Mouse (Mus musculus) cerebellum, adult 2 months (tissue): ENCODE measurements at regions not wholly inside any gene's neighbourhood (a gene's known extent, or its start where the extent isn't known, plus 50 kb on each side); places are given as distances from the start of the nearest gene placed in this dataset.

Experiments used
- DNase-seq, 2 experiments: peaks; one replicate each; pipeline ENCODE4 v3.0.0; 2021
- H3K27ac ChIP-seq: fragments of 200-500 bp; 2 replicates; pipeline ENCODE4 v1.5.1; 2012; ENCODE audit warnings: low read length, control low read depth, inconsistent platforms; ENCODE audit not compliant: insufficient read depth
- H3K27me3 ChIP-seq: fragments of 200-500 bp; 2 replicates; pipeline ENCODE4 v1.6.1; 2012; ENCODE audit warnings: inconsistent platforms, mild to moderate bottlenecking, low read length, moderate library complexity; ENCODE audit not compliant: control insufficient read depth, insufficient read depth
- H3K4me1 ChIP-seq: fragments of 200-500 bp; 2 replicates; pipeline ENCODE4 v1.6.1; 2011; ENCODE audit warnings: low read length; ENCODE audit not compliant: control insufficient read depth, insufficient read depth
- H3K4me3 ChIP-seq: fragments of 200-500 bp; replicated peaks from 2 replicates; pipeline ENCODE3; 2011; ENCODE audit warnings: mild to moderate bottlenecking, low read depth, low read length, control low read depth; ENCODE audit not compliant: insufficient read depth
- CTCF ChIP-seq: fragments of 200-500 bp; IDR thresholded peaks from 2 replicates; pipeline ENCODE4 v1.5.1; 2011; ENCODE audit warnings: low read depth, mild to moderate bottlenecking, control low read depth, low read length, moderate library complexity, borderline replicate concordance; ENCODE audit not compliant: insufficient read depth
- POLR2A ChIP-seq: fragments of 200-500 bp; IDR thresholded peaks from 2 replicates; pipeline ENCODE4 v1.6.1; 2011; ENCODE audit warnings: low read length, control low read depth, borderline replicate concordance; ENCODE audit not compliant: insufficient read depth
- WGBS: fragments of 180-500 bp; shearing (Covaris S2); methylation state at CpG from one replicate; pipeline ENCODE4 v1.1.7; 2018; 5-methylcytosine and 5-hydroxymethylcytosine counted together

- no peaks in the 10 kb centered on the region for H3K27me3 ChIP-seq
- H3K4me3 ChIP-seq: no peak overlapping the region
- TF ChIP-seq CTCF (no peak), POLR2A (no peak)
- no peak overlapping the region for H3K27ac ChIP-seq
- DNase-seq: peak in 1 of 2 experiments; percentile 3
- no peaks in the 10 kb centered on the region for H3K4me1 ChIP-seq
- 44% methylated on average over 1 of the region's 1 CpGs for WGBS
Observed at GRCm38 (mm10) chrX:21644851-21645250, 69.8 kb upstream of the Slc6a14 start.

GRCm38 (mm10) chrX:21651508-21652297 lies 63.0 kb upstream of the Slc6a14 start:
- Histone ChIP-seq H3K4me3 (no peak overlapping the region), H3K27me3 (no peaks in the 10 kb centered on the region), H3K27ac (no peak overlapping the region), H3K4me1 (no peaks in the 10 kb centered on the region)
- TF ChIP-seq POLR2A: no peak
- TF ChIP-seq CTCF: no peak
- no peak for DNase-seq
- 62% methylated on average over 7 of the region's 7 CpGs for WGBS
